Mouse (Mus musculus) adrenal gland (tissue): ENCODE measurements around the gene Apom.
"Not testable (repeated sequence)": the region's sequence is repeated elsewhere in the genome, so short reads cannot be mapped to it uniquely, and the experiment has no call there.

Source experiments
- intact Hi-C: fragments of 180-260 bp; cut with DNase I; formaldehyde crosslinking; loops from one replicate; pipeline ENCODE4 v1.15.1; 2025

Gene Apom

DNA sequence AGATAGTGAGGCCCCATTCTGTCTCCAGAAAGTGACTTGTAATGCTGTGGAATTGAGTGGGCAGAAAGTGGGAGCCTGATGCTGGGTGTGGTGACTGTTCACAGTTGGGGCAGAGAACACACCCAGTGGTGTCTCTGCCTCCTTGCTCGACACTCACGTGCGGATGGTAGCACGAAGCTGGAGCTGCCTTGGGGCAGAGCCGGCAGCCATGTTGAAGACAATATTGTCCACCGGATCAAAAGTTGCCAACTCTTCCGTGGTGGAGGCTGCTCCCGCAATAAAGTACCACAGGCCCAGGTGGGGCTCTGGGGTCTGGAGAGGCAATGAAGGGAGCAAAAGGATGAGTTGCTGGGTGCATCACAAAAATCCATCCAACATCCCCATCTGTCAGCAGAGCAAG, 812 bp downstream of the Apom start:
- intact Hi-C loops, result no loop called here

DNA sequence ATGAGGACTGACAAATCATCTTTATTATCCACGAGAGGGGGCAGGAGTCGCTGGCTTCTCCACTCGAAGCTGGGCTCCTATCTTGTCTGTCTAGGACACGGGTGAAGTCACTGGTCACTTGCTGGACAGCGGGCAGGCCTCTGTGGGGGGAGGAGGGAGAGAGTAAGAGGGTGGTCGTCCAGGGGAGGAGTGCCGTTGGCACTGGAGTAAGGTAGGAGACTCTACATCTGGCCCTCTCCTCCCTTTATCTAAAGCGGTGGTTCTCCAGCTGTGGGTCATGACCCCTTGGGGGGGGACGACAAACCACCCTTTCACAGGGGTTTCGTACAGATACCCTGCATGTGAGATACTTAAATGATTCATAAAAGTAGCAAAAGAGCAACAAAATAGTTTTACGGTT, 2.9 kb downstream of the Apom start:
- intact Hi-C loops, result no loop called here

DNA sequence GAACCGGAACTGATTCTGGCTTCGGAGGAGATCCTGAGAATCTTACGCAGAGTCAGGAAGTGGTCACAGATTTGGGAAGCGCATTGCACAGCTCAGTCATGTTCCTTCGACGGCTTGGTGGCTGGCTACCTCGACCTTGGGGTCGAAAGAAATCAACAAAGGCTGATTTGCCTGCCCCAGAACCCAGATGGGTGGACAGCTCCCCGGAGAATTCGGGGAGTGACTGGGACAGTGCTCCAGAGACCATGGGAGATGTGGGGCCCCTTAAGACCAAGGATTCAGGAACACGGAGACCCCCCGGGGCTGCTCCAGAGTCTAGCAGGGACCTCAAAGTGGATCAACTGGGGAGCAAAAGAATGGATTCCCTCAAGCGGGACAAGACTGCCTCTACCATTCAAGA, 4.8 kb downstream of the Apom start:
- intact Hi-C loops, result no loop called here

DNA sequence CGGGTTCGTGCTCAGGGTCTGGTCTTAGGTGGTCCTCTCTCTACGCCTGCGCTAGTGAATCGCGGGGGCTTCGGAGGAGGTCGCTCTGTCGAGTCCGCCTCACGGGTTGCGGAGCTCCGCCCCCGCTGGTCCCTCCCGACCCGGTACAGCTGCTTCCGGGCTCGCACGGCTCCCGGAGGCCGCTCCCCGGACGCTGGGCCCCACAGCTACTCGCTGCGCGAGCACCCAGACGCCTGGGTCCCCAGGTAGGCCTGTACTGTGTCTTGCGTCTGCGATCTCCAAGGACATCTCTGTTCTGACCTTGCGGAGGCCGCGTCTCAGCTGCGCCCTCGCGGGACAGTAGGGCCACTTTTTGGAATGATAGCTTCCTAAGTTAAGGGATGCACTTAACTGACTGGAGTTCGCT, 5.6 kb downstream of the Apom start, which contains the start of gene D17H6S53E:
Gene D17H6S53E (plus strand): TSS at position 168 of the 406 bp plus-strand sequence.
- intact Hi-C loops, result no loop called here

DNA sequence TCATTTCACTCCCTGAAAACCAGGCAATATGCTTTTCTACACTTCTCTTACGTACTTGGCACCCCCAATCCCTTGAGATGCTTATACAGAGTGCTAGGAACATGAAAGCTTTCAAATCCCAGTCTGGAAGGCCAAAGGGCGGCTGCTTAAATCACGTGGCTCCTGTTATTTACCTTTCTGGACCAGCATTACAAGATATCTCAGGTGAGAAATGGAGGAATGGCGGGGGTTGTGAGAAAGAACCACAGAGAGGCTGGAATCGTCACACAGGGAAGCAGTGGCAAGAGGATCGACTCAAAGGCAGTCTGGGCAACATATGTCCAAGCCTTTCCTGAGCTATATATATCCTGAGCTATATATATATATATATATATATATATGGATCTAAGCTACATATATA, 6.3 kb downstream of the Apom start:
- intact Hi-C loops, result no loop called here

DNA sequence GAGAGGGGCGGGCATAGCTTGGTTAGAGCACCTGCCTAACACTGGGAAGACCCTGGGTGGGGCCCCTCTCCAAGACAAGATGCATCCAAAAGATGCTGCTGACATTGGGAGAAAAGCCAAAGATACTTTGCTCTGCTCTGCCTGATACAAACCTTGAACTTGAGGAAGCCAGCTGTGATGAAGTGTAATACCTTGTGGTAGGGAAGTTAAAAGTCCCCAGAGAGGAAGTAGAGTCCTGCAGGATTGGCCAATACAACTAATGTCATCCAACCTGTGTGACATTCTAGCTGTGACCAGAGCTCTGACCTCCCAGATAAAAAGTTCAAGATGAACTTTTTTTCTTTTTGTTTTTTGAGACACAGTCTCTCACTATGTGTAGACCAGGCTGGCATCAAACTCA, 6.8 kb downstream of the Apom start:
- intact Hi-C loops, result no loop called here

- intact Hi-C loops, result not testable (repeated sequence)
Measured at GRCm38 (mm10) chr17:35124261-35124896, 7.5 kb downstream of the Apom start.

- intact Hi-C loops, result not testable (repeated sequence)
Measured at GRCm38 (mm10) chr17:35123287-35123686, 8.6 kb downstream of the Apom start.

DNA sequence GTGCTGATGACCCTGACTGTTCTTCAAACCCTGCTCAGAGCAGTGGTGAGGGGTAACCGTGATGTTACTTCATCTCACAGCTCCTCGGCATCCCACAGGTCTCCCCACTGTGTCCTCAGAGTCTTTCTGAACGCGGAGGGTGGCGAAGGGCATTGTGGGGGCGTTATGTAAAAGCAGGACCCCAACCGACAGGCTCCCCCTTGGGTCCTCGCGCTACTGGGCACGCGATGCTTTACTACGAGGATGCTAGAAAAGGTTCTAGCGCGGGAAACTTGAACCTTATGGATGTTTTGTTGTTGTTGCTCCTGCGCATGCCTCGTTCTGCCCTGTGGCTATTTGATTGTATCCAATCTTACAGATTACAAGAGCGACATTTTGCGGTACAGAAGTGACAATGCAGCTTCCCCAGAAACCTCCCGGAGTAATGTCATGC, 10.0 kb downstream of the Apom start, which contains the start of gene Csnk2b:
Gene Csnk2b (minus strand): TSS at position 183 of the 433 bp plus-strand sequence.
- intact Hi-C loops, result no loop called here

- intact Hi-C loops, result no loop called here
Measured at GRCm38 (mm10) chr17:35121143-35121799, 10.6 kb downstream of the Apom start, which contains the start of gene Gpank1. Gene Gpank1 (plus strand): TSS chr17:35121455.

DNA sequence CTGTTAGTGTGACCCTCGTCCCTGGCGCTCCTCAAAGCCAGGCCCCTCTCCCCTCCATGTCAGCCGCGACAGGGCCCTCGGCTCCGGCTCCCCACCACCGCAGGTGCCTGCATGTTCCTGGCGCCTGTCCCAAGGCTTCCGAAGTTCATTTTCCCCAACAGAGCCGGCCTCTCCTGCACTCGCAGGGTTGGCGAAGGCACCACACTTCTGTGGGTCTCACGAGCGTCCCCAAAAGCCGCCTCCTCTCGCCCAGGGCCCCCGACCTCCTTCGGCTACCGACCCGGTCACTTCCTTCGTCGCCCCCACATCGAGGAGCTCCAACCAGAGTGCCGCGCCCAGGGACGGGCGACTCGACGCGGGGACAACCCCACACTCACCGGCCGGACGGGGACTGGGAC, 11.1 kb downstream of the Apom start:
- intact Hi-C loops, result no loop called here

DNA sequence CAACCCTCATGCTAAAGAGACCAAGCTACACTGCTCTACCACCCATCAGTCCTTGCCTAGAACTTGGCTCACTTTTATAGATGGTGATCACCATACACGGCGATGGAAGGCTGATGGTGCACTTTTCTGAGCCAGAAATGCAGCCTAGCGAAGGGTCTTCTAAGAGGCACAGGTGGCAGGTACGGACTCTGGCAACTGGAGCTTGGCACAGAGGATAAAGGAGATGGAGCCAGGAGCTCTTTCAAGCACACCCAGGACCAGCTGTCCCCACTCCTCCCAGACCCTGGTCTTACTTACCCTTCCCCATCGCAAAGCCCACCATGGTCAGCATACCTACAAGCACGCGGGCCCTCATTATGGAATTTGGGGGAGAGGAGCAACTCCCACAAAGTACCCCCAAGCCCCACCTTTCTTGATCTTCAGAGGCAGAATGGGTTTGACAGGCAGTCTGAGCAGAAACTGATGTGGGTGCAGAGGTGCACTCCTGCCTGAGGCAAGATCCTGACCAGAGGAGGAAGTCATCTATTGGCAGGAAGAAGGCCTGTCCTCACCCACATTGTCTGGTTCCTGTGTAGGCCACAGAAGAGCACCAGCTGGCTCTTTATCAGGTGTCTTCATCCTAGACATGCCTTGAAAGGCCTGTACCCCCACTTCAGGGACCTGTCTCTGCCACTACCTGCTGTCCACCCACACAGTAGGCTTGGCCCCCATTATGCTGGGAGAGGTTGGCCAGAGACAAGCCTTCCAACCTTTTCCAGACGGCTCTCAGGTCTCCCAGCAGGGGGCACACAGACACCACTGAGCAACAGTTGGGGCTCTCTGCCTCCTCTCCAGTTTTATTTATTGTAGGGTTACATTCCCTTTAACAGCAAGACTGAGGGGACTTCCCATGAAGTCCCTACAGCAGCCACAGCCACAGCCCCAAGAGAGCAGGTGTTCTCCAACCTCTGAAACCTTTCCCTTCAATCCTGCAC, 16.5 kb downstream of the Apom start, which contains the start of gene Ly6g5b:
Gene Ly6g5b (minus strand): TSS at position 383 of the 974 bp plus-strand sequence.
- intact Hi-C loops, result no loop called here

DNA sequence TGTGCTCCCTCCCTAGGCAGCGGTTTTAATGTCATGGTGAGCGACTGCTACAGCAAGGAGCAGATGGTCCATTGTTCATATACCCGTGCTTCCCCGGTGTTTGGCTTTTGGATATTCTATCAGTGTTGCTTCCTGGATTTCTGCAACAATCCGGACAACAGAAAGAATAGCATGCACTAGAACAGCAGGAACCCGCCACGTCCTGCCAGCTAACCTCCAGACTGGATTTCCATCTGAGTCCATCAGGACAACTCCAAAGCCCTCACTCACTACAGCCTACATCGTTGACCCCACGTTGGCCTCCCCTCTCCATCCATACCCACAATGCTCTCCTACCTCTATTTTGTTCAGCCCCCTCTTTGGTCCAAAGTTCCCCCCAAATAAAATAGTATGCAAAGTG, 20.1 kb downstream of the Apom start:
- intact Hi-C loops, result no loop called here

- intact Hi-C loops, result loop anchor here (5.0 kb wide), 1 partner anchor 86 kb away; no protein-coding TSS in a partner anchor
Measured at GRCm38 (mm10) chr17:35108097-35108496, 23.8 kb downstream of the Apom start, which contains the start of gene Ly6g5c. Gene Ly6g5c (plus strand): TSS chr17:35108279.

- intact Hi-C loops, result loop anchor here (5.0 kb wide), 1 partner anchor 84 kb away; no protein-coding TSS in a partner anchor
Measured at GRCm38 (mm10) chr17:35106522-35106921, 25.3 kb downstream of the Apom start.

- intact Hi-C loops, result loop anchor here (5.0 kb wide), 1 partner anchor 84 kb away; no protein-coding TSS in a partner anchor
Measured at GRCm38 (mm10) chr17:35105740-35106389, 26.0 kb downstream of the Apom start.

DNA sequence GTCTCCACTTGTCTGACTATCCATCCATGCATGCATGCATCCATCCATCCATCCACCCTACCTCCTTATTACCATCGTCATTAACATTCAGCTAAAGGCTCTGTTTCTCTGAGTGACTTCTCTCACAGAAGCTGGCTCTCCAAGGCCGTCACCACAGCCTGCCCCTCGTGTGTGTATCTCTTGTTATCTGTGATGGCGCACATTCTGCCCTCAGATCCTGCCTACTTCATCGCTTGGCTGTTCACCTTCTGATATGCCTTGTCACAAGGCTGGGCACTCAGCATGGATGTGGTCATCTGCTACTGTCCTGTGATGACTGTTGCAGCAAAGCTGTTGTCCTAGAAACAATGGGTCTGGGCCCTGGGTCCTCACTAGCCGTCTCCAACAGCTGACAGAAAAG, 27.1 kb downstream of the Apom start:
- intact Hi-C loops, result loop anchor here (5.0 kb wide), 1 partner anchor 82 kb away; no protein-coding TSS in a partner anchor

GRCm38 (mm10) chr17:35104079-35104478, 27.8 kb downstream of the Apom start:
- intact Hi-C loops, result no loop called here

DNA sequence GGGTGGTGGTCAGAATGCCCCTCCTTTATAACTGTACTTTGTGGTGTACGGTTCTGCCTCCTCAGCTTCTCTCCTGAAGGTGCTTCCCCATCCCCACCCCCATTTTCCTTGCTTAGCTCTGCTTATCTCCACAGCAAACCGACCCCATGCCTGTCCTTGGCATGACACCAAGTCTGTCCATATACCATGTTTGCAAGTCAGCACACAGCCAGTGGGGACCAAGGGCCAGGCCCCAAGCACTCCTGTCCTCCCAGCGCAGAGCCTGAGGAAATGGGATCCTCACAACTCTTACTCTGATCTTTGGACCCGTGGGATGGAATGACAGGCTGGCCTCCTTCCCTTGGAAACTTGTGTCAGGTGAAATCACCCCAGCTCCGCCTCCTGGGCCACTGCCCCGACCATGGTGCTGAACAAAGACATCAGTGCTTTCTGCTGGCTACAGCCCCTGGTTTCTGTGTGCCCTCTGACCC, 28.6 kb downstream of the Apom start:
- intact Hi-C loops, result no loop called here

- intact Hi-C loops, result no loop called here
Measured at GRCm38 (mm10) chr17:35102299-35102698, 29.6 kb downstream of the Apom start.

DNA sequence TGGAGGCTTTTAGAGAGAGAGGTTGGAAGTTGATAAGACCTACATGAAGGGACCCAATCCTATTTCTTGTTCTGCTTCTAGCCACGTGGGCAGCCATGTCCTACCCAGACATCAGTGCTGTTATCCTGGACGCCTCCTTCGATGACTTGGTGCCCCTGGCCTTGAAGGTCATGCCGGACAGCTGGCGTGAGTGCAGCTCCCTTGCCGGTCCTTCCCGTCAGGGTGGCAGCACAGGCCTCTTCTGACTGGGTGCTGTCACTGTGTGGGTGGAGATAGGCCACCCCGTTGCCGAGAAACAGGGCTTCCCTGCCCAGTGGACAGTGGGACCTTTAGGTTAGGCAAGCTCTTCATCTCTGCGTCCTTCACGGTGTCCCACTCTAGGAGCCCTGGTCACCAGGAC, 30.7 kb downstream of the Apom start:
- intact Hi-C loops, result no loop called here
